Comparison of ENCODE assay signal across 17 mouse cellular contexts in genomic region chr5:25019221-25019620, GRCm38 (mm10).
"Had no signal": no experiment of that assay in that cellular context is flagged by ENCODE, and none has a peak within 500 bp of the region (broad histone marks: within the 10 kb centered on the region; RNA-seq: fewer than 3 reads in every experiment).

No protein-coding gene starts in this region.

- H3K4me1 ChIP-seq: midbrain, embryonic 10.5 days; midbrain, embryonic 12.5 days; neural tube, embryonic 13.5 days; neural tube, embryonic 15.5 days had no signal

- H3K9me3 ChIP-seq: midbrain, embryonic 10.5 days; midbrain, embryonic 12.5 days; neural tube, embryonic 15.5 days had no signal

- H3K4me3 ChIP-seq: midbrain, embryonic 10.5 days; midbrain, embryonic 12.5 days; myocyte; neural tube, embryonic 13.5 days; neural tube, embryonic 15.5 days had no signal

- H3K36me3 ChIP-seq: midbrain, embryonic 10.5 days; midbrain, embryonic 12.5 days; neural tube, embryonic 13.5 days; neural tube, embryonic 15.5 days had no signal

- H3K4me2 ChIP-seq: lung, embryonic 14.5 days; midbrain, embryonic 12.5 days; neural tube, embryonic 13.5 days; neural tube, embryonic 15.5 days had no signal

- H3K27ac ChIP-seq: midbrain, embryonic 10.5 days; midbrain, embryonic 12.5 days; neural tube, embryonic 13.5 days; neural tube, embryonic 15.5 days had no signal

- H3K27me3 ChIP-seq: midbrain, embryonic 12.5 days; neural tube, embryonic 13.5 days; neural tube, embryonic 15.5 days had no signal

- H3K9ac ChIP-seq: lung, embryonic 14.5 days; midbrain, embryonic 12.5 days; neural tube, embryonic 13.5 days; neural tube, embryonic 15.5 days had no signal

- ATAC-seq: midbrain, embryonic 16.5 days had no signal

- DNase-seq: lung, embryonic 14.5 days; lung, postnatal 10 days; lung, postnatal 4 days; midbrain, embryonic 14.5 days; retina, postnatal 1 day; right cerebral cortex, adult 18-20 months; right cerebral cortex, postnatal 25 days; right cerebral cortex, postnatal 4 days; spleen, adult 18-20 months; thymus, adult 18-20 months; thymus, postnatal 36 days had no signal
